Mouse (Mus musculus) brain, embryonic 14.5 days (tissue): Measurements from ENCODE around the gene Yipf1.

Source experiments
- CTCF ChIP-seq: fragments of 200-500 bp; IDR thresholded peaks from 2 replicates; pipeline ENCODE4 v1.5.1; 2012; ENCODE audit warnings: inconsistent platforms, mild to moderate bottlenecking, moderate library complexity, borderline replicate concordance; ENCODE audit not compliant: insufficient read depth, insufficient read length; ENCODE audit errors: extremely low read depth
- POLR2A ChIP-seq: fragments of 200-500 bp; IDR thresholded peaks from 2 replicates; pipeline ENCODE4 v1.6.1; 2012; ENCODE audit warnings: mild to moderate bottlenecking, inconsistent platforms, borderline replicate concordance; ENCODE audit not compliant: poor library complexity, insufficient read depth, insufficient read length, severe bottlenecking; ENCODE audit errors: extremely low read depth

DNA sequence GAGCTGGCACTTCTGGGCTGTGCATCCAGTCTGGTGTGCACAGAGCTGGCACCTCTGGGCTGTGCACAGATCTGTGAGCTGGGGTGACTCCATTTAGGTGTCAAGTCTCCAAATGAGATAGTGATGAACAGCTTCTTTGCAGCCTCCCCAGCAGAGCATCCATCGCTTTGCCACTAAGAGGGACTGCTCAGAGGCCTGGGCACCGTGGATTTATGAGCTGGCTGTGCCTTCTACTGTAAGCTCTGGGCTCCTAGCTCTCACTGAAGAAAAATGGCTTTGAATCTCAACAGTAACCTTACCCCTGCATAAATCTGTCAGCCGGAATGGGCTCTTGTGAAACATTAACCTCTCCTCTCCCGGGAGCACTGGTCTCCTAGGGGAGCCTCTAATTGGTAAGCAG is 40.4 kb downstream of the Yipf1 start:
- TF ChIP-seq CTCF (no peak), POLR2A (no peak)
